Mouse (Mus musculus) CH12.LX (cell line): ENCODE results near the gene Retreg2. TPM values are rescaled to one million over a fixed set of nuclear protein-coding genes. Genes with fewer than 3 reads are reported as not detected.

Experiments used
- DNase-seq: peaks from one replicate; pipeline ENCODE4 v3.0.0-alpha.2; 2013; ENCODE audit errors: extremely low read depth
- H3K27ac ChIP-seq: 2 replicates; pipeline ENCODE4 v1.5.1; 2012; ENCODE audit warnings: low read depth, mild to moderate bottlenecking, control low read depth, moderate library complexity; ENCODE audit not compliant: insufficient read depth
- H3K27me3 ChIP-seq: replicated peaks from 2 replicates; pipeline ENCODE3; 2012; ENCODE audit warnings: inconsistent platforms
- H3K36me3 ChIP-seq, 2 experiments: replicated peaks in 1 of 2; 2 replicates each; pipeline versions ENCODE3 to v1.6.1; 2012; ENCODE audit warnings: inconsistent platforms in 1 of 2, low read length in 1 of 2, mild to moderate bottlenecking in 1 of 2, mixed read lengths in 1 of 2, moderate library complexity in 1 of 2; ENCODE audit not compliant: control insufficient read depth in 1 of 2, insufficient read depth in 1 of 2
- H3K4me1 ChIP-seq, 2 experiments: 2 replicates each; pipeline ENCODE4 v1.6.1; 2012; ENCODE audit warnings: inconsistent platforms in 1 of 2, moderate library complexity in 1 of 2; ENCODE audit not compliant: insufficient read depth in 2 of 2, control insufficient read depth in 1 of 2
- H3K4me2 ChIP-seq: 2 replicates; pipeline ENCODE4 v1.6.1; 2012; ENCODE audit warnings: low read depth, mild to moderate bottlenecking, control low read depth; ENCODE audit not compliant: poor library complexity, insufficient read depth, severe bottlenecking
- H3K4me3 ChIP-seq, 3 experiments: fragments of 150-350 bp in 1 of 3; sonication (generic) in 1 of 3; replicated peaks in 1 of 3; 2 replicates each; pipeline versions ENCODE3 to v1.5.1; 2011 to 2012; ENCODE audit warnings: low read depth in 2 of 3, low read length in 2 of 3, mild to moderate bottlenecking in 2 of 3, moderate library complexity in 2 of 3, control low read depth in 1 of 3, improper control_type of control experiment in 1 of 3, inconsistent platforms in 1 of 3, mixed read lengths in 1 of 3; ENCODE audit not compliant: poor library complexity in 1 of 3
- H3K79me2 ChIP-seq: replicated peaks from 2 replicates; pipeline ENCODE4 v1.6.1; 2012; ENCODE audit warnings: mild to moderate bottlenecking, moderate library complexity; ENCODE audit not compliant: control insufficient read depth, poor library complexity, insufficient read depth, severe bottlenecking; ENCODE audit errors: extremely low read depth
- H3K9ac ChIP-seq: 2 replicates; pipeline ENCODE4 v1.6.1; 2012; ENCODE audit warnings: low read depth, mild to moderate bottlenecking, control low read depth, moderate library complexity; ENCODE audit not compliant: insufficient read depth
- H3K9me3 ChIP-seq: replicated peaks from 2 replicates; pipeline ENCODE3; 2012; ENCODE audit warnings: low read length, inconsistent platforms, mixed read lengths
- BHLHE40 ChIP-seq: IDR thresholded peaks from 2 replicates; pipeline ENCODE4 v1.6.1; 2011; ENCODE audit warnings: mild to moderate bottlenecking, low read depth, low read length, improper control_type of control experiment
- CHD1 ChIP-seq: IDR thresholded peaks from 2 replicates; pipeline ENCODE4 v1.6.1; 2012; ENCODE audit warnings: low read depth, low read length, improper control_type of control experiment, inconsistent platforms
- CHD2 ChIP-seq: IDR thresholded peaks from 2 replicates; pipeline ENCODE4 v1.6.1; 2011; ENCODE audit warnings: low read length, improper control_type of control experiment
- E2F4 ChIP-seq: IDR thresholded peaks from 2 replicates; pipeline ENCODE4 v1.6.1; 2011; ENCODE audit warnings: low read depth, low read length, improper control_type of control experiment; ENCODE audit not compliant: insufficient replicate concordance
- ELF1 ChIP-seq: IDR thresholded peaks from 2 replicates; pipeline ENCODE4 v1.6.1; 2014; ENCODE audit warnings: low read depth, mild to moderate bottlenecking, inconsistent platforms, low read length, improper control_type of control experiment
- EP300 ChIP-seq: IDR thresholded peaks from 2 replicates; pipeline ENCODE4 v1.6.1; 2011; ENCODE audit warnings: low read length, improper control_type of control experiment
- ETS1 ChIP-seq: conservative IDR thresholded peaks from 2 replicates; pipeline ENCODE4 v1.6.1; 2012; ENCODE audit warnings: low read depth, mild to moderate bottlenecking, inconsistent platforms, low read length, improper control_type of control experiment, moderate library complexity
- GABPA ChIP-seq: IDR thresholded peaks from 2 replicates; pipeline ENCODE4 v1.6.1; 2012; ENCODE audit warnings: low read depth, low read length, improper control_type of control experiment, inconsistent platforms; ENCODE audit not compliant: insufficient replicate concordance
- IRF4 ChIP-seq: IDR thresholded peaks from 2 replicates; pipeline ENCODE4 v1.6.1; 2014; ENCODE audit warnings: low read depth, mild to moderate bottlenecking, inconsistent platforms, low read length, improper control_type of control experiment
- JUN ChIP-seq: IDR thresholded peaks from 2 replicates; pipeline ENCODE4 v1.6.1; 2011; ENCODE audit warnings: low read depth, mild to moderate bottlenecking, low read length, improper control_type of control experiment, moderate library complexity; ENCODE audit not compliant: insufficient read depth
- MAFK ChIP-seq: IDR thresholded peaks from 2 replicates; pipeline ENCODE4 v1.6.1; 2011; ENCODE audit warnings: low read length, improper control_type of control experiment; ENCODE audit not compliant: insufficient replicate concordance
- MEF2A ChIP-seq: IDR thresholded peaks from 2 replicates; pipeline ENCODE4 v1.6.1; 2014; ENCODE audit warnings: low read depth, mild to moderate bottlenecking, inconsistent platforms, low read length, improper control_type of control experiment, borderline replicate concordance
- NELFE ChIP-seq: IDR thresholded peaks from 2 replicates; pipeline ENCODE4 v1.6.1; 2011; ENCODE audit warnings: low read depth, low read length, improper control_type of control experiment
- NRF1 ChIP-seq: IDR thresholded peaks from 2 replicates; pipeline ENCODE4 v1.6.1; 2014; ENCODE audit warnings: low read depth, mild to moderate bottlenecking, inconsistent platforms, low read length, improper control_type of control experiment, moderate library complexity
- POLR2A ChIP-seq: IDR thresholded peaks from 2 replicates; pipeline ENCODE4 v1.6.1; 2011; ENCODE audit warnings: low read depth, mild to moderate bottlenecking, improper control_type of control experiment, low read length
- POLR2AphosphoS2 ChIP-seq: IDR thresholded peaks from 2 replicates; pipeline ENCODE4 v1.6.1; 2011; ENCODE audit warnings: low read depth, low read length, improper control_type of control experiment
- RCOR1 ChIP-seq: conservative IDR thresholded peaks from 2 replicates; pipeline ENCODE4 v1.6.1; 2012; ENCODE audit warnings: low read depth, mild to moderate bottlenecking, inconsistent platforms, low read length, improper control_type of control experiment
- SIN3A ChIP-seq: IDR thresholded peaks from 2 replicates; pipeline ENCODE4 v1.6.1; 2012; ENCODE audit warnings: low read length, improper control_type of control experiment, inconsistent platforms
- SMC3 ChIP-seq: IDR thresholded peaks from 2 replicates; pipeline ENCODE4 v1.6.1; 2011; ENCODE audit warnings: low read depth, low read length, improper control_type of control experiment
- TCF12 ChIP-seq: IDR thresholded peaks from 2 replicates; pipeline ENCODE4 v1.6.1; 2014; ENCODE audit warnings: low read depth, mild to moderate bottlenecking, inconsistent platforms, low read length, improper control_type of control experiment
- UBTF ChIP-seq: IDR thresholded peaks from 2 replicates; pipeline ENCODE4 v1.6.1; 2012; ENCODE audit warnings: low read depth, mild to moderate bottlenecking, inconsistent platforms, low read length, improper control_type of control experiment, moderate library complexity
- USF1 ChIP-seq: IDR thresholded peaks from 2 replicates; pipeline ENCODE4 v1.6.1; 2014; ENCODE audit warnings: low read depth, mild to moderate bottlenecking, inconsistent platforms, low read length, improper control_type of control experiment
- USF2 ChIP-seq: conservative IDR thresholded peaks from 2 replicates; pipeline ENCODE4 v1.6.1; 2011; ENCODE audit warnings: low read depth, low read length, improper control_type of control experiment
- ZC3H11A ChIP-seq: IDR thresholded peaks from 2 replicates; pipeline ENCODE4 v1.6.1; 2012; ENCODE audit warnings: low read depth, mild to moderate bottlenecking, inconsistent platforms, low read length, improper control_type of control experiment
- ZKSCAN1 ChIP-seq: IDR thresholded peaks from 2 replicates; pipeline ENCODE4 v1.6.1; 2012; ENCODE audit warnings: low read depth, inconsistent platforms, low read length, improper control_type of control experiment, borderline replicate concordance
- dilution Hi-C: fragments of 300-500 bp; cut with MboI; formaldehyde crosslinking; loops from 2 replicates; pipeline ENCODE4 v1.14.3; 2020; ENCODE audit warnings: low sequenced_read_pairs; ENCODE audit not compliant: extremely low pct_unique_long_range_greater_than_20kb, extremely low pct_ligation_motif_present
- in situ Hi-C: fragments of 300-500 bp; cut with MboI; formaldehyde crosslinking; loops from 3 replicates; pipeline ENCODE4 v1.14.3; 2019; ENCODE audit warnings: low sequenced_read_pairs, low pct_ligation_motif_present, low pct_unique_long_range_greater_than_20kb, mixed read lengths
- polyA plus RNA-seq: library from polyadenylated mRNA; unstranded; fragments of >175 nt; gene quantifications from 2 replicates; pipeline ENCODE4 v1.2.1, GENCODE M21; 2012; ENCODE audit warnings: low read depth; ENCODE audit not compliant: insufficient read length
- total RNA-seq, 2 experiments: library from RNA; depleted of rRNA; stranded (reverse); fragments of 300-350 nt in 1 of 2; fragments of >200 nt in 1 of 2; gene quantifications; 2 replicates each; pipeline ENCODE4 v1.2.3; 2012 to 2014

The Retreg2 gene
- total and polyA plus RNA-seq, 3 experiments, result 14.6 to 27.9 (median 26.5) TPM

- Histone ChIP-seq H3K4me2 (no peak overlapping the region), H3K27ac (no peak overlapping the region), H3K36me3 (peaks cover 53 to 87% of the 10 kb centered on the region in 2 experiments), H3K79me2 (no peaks in the 10 kb centered on the region), H3K4me1 (peaks cover 2 to 25% of the 10 kb centered on the region in 2 experiments; a peak in 3 of 4 replicates), H3K9me3 (peaks cover 3% of the 10 kb centered on the region), H3K27me3 (no peaks in the 10 kb centered on the region), H3K9ac (no peak overlapping the region), H3K4me3 (no peak overlapping the region)
- dilution Hi-C loops, result no loop called here
- in situ Hi-C loops, result no loop called here
- TF ChIP-seq CHD1, result no peak
- TF ChIP-seq GABPA, result no peak
- TF ChIP-seq ZKSCAN1, result no peak
- TF ChIP-seq USF1, result no peak
- TF ChIP-seq JUN, result no peak
- TF ChIP-seq RCOR1, result no peak
- TF ChIP-seq ETS1, result no peak
- TF ChIP-seq POLR2A, result no peak
- no peak for TF ChIP-seq IRF4
- no peak for TF ChIP-seq SMC3
- TF ChIP-seq MEF2A, result no peak
- no peak for TF ChIP-seq CHD2
- no peak for TF ChIP-seq E2F4
- TF ChIP-seq SIN3A, result no peak
- TF ChIP-seq EP300, result no peak
- no peak for TF ChIP-seq USF2
- TF ChIP-seq TCF12, result no peak
- no peak for TF ChIP-seq POLR2AphosphoS2
- no peak for TF ChIP-seq NRF1
- no peak for TF ChIP-seq ZC3H11A
- DNase-seq, result no peak
These were observed 42.9 kb downstream of the Retreg2 start for GRCm38 (mm10) chr1:75185495-75185894.

DNA sequence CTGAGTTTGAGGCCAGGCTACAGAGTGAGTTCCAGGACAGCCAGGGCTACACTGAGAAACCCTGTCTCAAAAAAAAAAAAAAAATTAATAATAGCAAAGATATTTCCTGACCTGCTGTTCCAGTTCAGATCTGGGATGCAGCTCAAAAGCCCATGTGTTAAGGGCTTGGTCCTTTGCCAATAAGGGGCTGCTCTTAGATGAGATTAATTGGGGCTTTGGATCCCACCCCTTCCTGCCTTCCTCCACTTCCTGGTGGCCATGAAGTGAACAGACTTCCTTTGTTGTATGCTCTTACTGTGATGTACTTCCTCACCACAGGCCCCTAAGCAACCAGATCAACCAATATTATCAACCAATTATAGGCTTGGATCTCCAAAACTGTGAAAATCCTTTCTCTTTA, 44.5 kb downstream of the Retreg2 start:
- dilution Hi-C loops, result no loop called here
- no peak for DNase-seq
- no peak overlapping the region for H3K27ac ChIP-seq
- H3K36me3 ChIP-seq, result peaks cover 47 to 74% of the 10 kb centered on the region in 2 experiments
- no peaks in the 10 kb centered on the region for H3K79me2 ChIP-seq
- no peak overlapping the region for H3K4me3 ChIP-seq
- H3K4me2 ChIP-seq, result no peak overlapping the region
- in situ Hi-C loops, result no loop called here
- no peak for TF ChIP-seq MEF2A
- no peak for TF ChIP-seq BHLHE40
- TF ChIP-seq NELFE, result no peak
- TF ChIP-seq IRF4, result no peak
- TF ChIP-seq NRF1, result no peak
- TF ChIP-seq UBTF, result no peak
- no peak for TF ChIP-seq USF2
- TF ChIP-seq MAFK, result no peak
- no peak for TF ChIP-seq RCOR1
- TF ChIP-seq ZC3H11A, result no peak
- no peak for TF ChIP-seq ETS1
- no peak for TF ChIP-seq POLR2AphosphoS2
- no peak for TF ChIP-seq SMC3
- TF ChIP-seq ELF1, result no peak
- peaks cover 5 to 28% of the 10 kb centered on the region in 2 experiments; a peak in 3 of 4 replicates for H3K4me1 ChIP-seq
- H3K9me3 ChIP-seq, result peaks cover 3% of the 10 kb centered on the region
- H3K9ac ChIP-seq, result no peak overlapping the region
- no peaks in the 10 kb centered on the region for H3K27me3 ChIP-seq
